Mouse (Mus musculus) heart, adult 8-10 months (tissue): ENCODE measurements at regions not wholly inside any gene's neighbourhood (a gene's known extent, or its start where the extent isn't known, plus 50 kb on each side); places are given as distances from the start of the nearest gene placed in this dataset.

Experiments used
- DNase-seq: peaks from one replicate; pipeline ENCODE4 v3.0.0; 2022; ENCODE audit warnings: low spot score

- no peak for DNase-seq
Observed at GRCm38 (mm10) chr12:8070788-8071187, 93.3 kb downstream of the Apob start.

GRCm38 (mm10) chr12:8071286-8071685 lies 93.8 kb downstream of the Apob start:
- no peak for DNase-seq

GRCm38 (mm10) chr12:8076010-8076540 lies 98.6 kb downstream of the Apob start:
- no peak for DNase-seq

GRCm38 (mm10) chr12:8077346-8077745 lies 99.9 kb downstream of the Apob start:
- no peak for DNase-seq

- DNase-seq, result no peak
Observed at GRCm38 (mm10) chr12:8078046-8078445, 100.6 kb downstream of the Apob start.

GRCm38 (mm10) chr12:8082688-8083661 lies 105.5 kb downstream of the Apob start:
- DNase-seq, result no peak

GRCm38 (mm10) chr12:8087958-8088357 lies 110.5 kb downstream of the Apob start:
- DNase-seq, result no peak

- DNase-seq, result no peak
Observed at GRCm38 (mm10) chr12:8089423-8090278, 112.2 kb downstream of the Apob start.

GRCm38 (mm10) chr12:8090279-8090626 lies 112.8 kb downstream of the Apob start:
- no peak for DNase-seq

GRCm38 (mm10) chr12:8093437-8093836 lies 114.5 kb upstream of the Ldah start:
- no peak for DNase-seq

GRCm38 (mm10) chr12:8095946-8096345 lies 112.0 kb upstream of the Ldah start:
- no peak for DNase-seq

GRCm38 (mm10) chr12:8098395-8098794 lies 109.5 kb upstream of the Ldah start:
- peak; percentile 3 for DNase-seq

- peak; percentile 12 for DNase-seq
Observed at GRCm38 (mm10) chr12:8099114-8099513, 108.8 kb upstream of the Ldah start.

- DNase-seq, result peak; percentile 9
Observed at GRCm38 (mm10) chr12:8099821-8100220, 108.1 kb upstream of the Ldah start.

GRCm38 (mm10) chr12:8101837-8102236 lies 106.1 kb upstream of the Ldah start:
- no peak for DNase-seq

GRCm38 (mm10) chr12:8103259-8103658 lies 104.6 kb upstream of the Ldah start:
- DNase-seq, result no peak

- no peak for DNase-seq
Observed at GRCm38 (mm10) chr12:8107137-8107536, 100.8 kb upstream of the Ldah start.

GRCm38 (mm10) chr12:8109203-8109770 lies 98.6 kb upstream of the Ldah start:
- DNase-seq, result no peak

- no peak for DNase-seq
Observed at GRCm38 (mm10) chr12:8109876-8110275, 98.0 kb upstream of the Ldah start.

- DNase-seq, result no peak
Observed at GRCm38 (mm10) chr12:8110297-8110696, 97.6 kb upstream of the Ldah start.

GRCm38 (mm10) chr12:8111484-8111883 lies 96.4 kb upstream of the Ldah start:
- DNase-seq, result no peak

GRCm38 (mm10) chr12:8155566-8155965 lies 52.3 kb upstream of the Ldah start:
- no peak for DNase-seq
